Mouse (Mus musculus) activated CD4-positive, CD25-positive, alpha-beta regulatory T cell, adult 4 months (primary cell): ENCODE measurements around the gene N4bp2. TPM values are rescaled to one million over a fixed set of nuclear protein-coding genes. Genes with fewer than 3 reads are reported as not detected.
"Not testable (repeated sequence)": the region's sequence is repeated elsewhere in the genome, so short reads cannot be mapped to it uniquely, and the experiment has no call there.

Source experiments
- ATAC-seq: one replicate; pipeline ENCODE4 v1.8.0; 2017
- polyA plus RNA-seq, 2 experiments: library from polyadenylated mRNA; unstranded; fragments of 100-300 nt; shearing (Covaris generic); gene quantifications; one replicate each; pipeline ENCODE4 v1.2.1; 2017

Gene N4bp2
- polyA plus RNA-seq, 2 experiments from 2014 or later = 7.8 to 15.6 TPM

GRCm38 (mm10) chr5:65764786-65765634, 1.7 kb downstream of the N4bp2 start:
- peak; percentile 96 for ATAC-seq

GRCm38 (mm10) chr5:65765635-65765911, 2.3 kb downstream of the N4bp2 start:
- ATAC-seq = no peak

- no peak for ATAC-seq
Measured at GRCm38 (mm10) chr5:65768007-65768406, 4.7 kb downstream of the N4bp2 start.

GRCm38 (mm10) chr5:65770065-65770464, 6.7 kb downstream of the N4bp2 start:
- no peak for ATAC-seq

- no peak for ATAC-seq
Measured at GRCm38 (mm10) chr5:65770493-65770892, 7.2 kb downstream of the N4bp2 start.

GRCm38 (mm10) chr5:65773957-65774356, 10.6 kb downstream of the N4bp2 start:
- not testable (repeated sequence) for ATAC-seq

GRCm38 (mm10) chr5:65776166-65776565, 12.8 kb downstream of the N4bp2 start:
- no peak for ATAC-seq

GRCm38 (mm10) chr5:65776907-65777306, 13.6 kb downstream of the N4bp2 start:
- no peak for ATAC-seq

- ATAC-seq = not testable (repeated sequence)
Measured at GRCm38 (mm10) chr5:65778986-65779385, 15.7 kb downstream of the N4bp2 start.

- no peak for ATAC-seq
Measured at GRCm38 (mm10) chr5:65779401-65780063, 16.2 kb downstream of the N4bp2 start.

GRCm38 (mm10) chr5:65781147-65781715, 17.9 kb downstream of the N4bp2 start:
- no peak for ATAC-seq

- ATAC-seq = no peak
Measured at GRCm38 (mm10) chr5:65781769-65782715, 18.7 kb downstream of the N4bp2 start.

GRCm38 (mm10) chr5:65790604-65791225, 27.4 kb downstream of the N4bp2 start:
- no peak for ATAC-seq

- no peak for ATAC-seq
Measured at GRCm38 (mm10) chr5:65794202-65794601, 30.9 kb downstream of the N4bp2 start.

GRCm38 (mm10) chr5:65794702-65795101, 31.4 kb downstream of the N4bp2 start:
- no peak for ATAC-seq

- ATAC-seq = peak; percentile 46
Measured at GRCm38 (mm10) chr5:65795293-65795993, 32.1 kb downstream of the N4bp2 start.

- no peak for ATAC-seq
Measured at GRCm38 (mm10) chr5:65795994-65796298, 32.6 kb downstream of the N4bp2 start.

- peak; percentile 66 for ATAC-seq
Measured at GRCm38 (mm10) chr5:65823601-65824133, 60.3 kb downstream of the N4bp2 start.

GRCm38 (mm10) chr5:65826476-65826875, 63.2 kb downstream of the N4bp2 start:
- ATAC-seq = no peak

- ATAC-seq = peak; percentile 11
Measured at GRCm38 (mm10) chr5:65827102-65827501, 63.8 kb downstream of the N4bp2 start.

GRCm38 (mm10) chr5:65828261-65828660, 64.9 kb downstream of the N4bp2 start:
- no peak for ATAC-seq
